Mouse (Mus musculus): Measurements from ENCODE around the gene Tcf7l1. TPM values are rescaled to one million over a fixed set of nuclear protein-coding genes. Genes with fewer than 3 reads are reported as not detected.
"Not testable (repeated sequence)": the region's sequence is repeated elsewhere in the genome, so short reads cannot be mapped to it uniquely, and the experiment has no call there.

The Tcf7l1 gene
- 2.4 and 4.0 TPM in 2 replicates for total RNA-seq (2014; rRNA removed)
- polyA plus RNA-seq (2015; fragmentation: Nextera tagmentation; extraction: Ambion mirVana), result 8.2 and 9.1 TPM in 2 replicates

GRCm38 (mm10) chr6:72788892-72789699 lies at the start of gene Tcf7l1:
TSS of gene Tcf7l1 (minus strand) at chr6:72789254.
- Histone ChIP-seq H3K9ac (replicated peaks; ENCODE audit: low read length) (peak within 1 kb of the TSS; percentile 60), H3K9me3 (ENCODE audit: low read length) (no peaks in the 10 kb centered on the region), H3K4me3 (ENCODE audit: low read length) (peak within 1 kb of the TSS; percentile 64), H3K27me3 (ENCODE audit: insufficient read depth, low read length) (no peaks in the 10 kb centered on the region), H3K36me3 (ENCODE audit: insufficient read depth, low read length) (no peaks in the 10 kb centered on the region), H3K4me2 (ENCODE audit: low read depth, low read length) (peak within 1 kb of the TSS; percentile 96), H3K27ac (peak within 1 kb of the TSS; percentile 76), H3K4me1 (ENCODE audit: insufficient read depth, low read length) (no peaks in the 10 kb centered on the region)
- ATAC-seq, result peak; percentile 90
- under 1% methylated on average over 75 of the region's 80 CpGs for WGBS
- peak; percentile 98 for TF ChIP-seq CTCF (IDR thresholded peaks at IDR 0.05; ENCODE audit: low read depth)
- peak; percentile 93 for DNase-seq (ENCODE audit: low spot score)

GRCm38 (mm10) chr6:72837756-72838155 lies 48.7 kb upstream of the Tcf7l1 start:
- DNase-seq (ENCODE audit: low spot score) (no peak), ATAC-seq (no peak)
- H3K27ac ChIP-seq, result no peak overlapping the region
- H3K27me3 ChIP-seq (ENCODE audit: insufficient read depth, low read length), result no peaks in the 10 kb centered on the region
- H3K36me3 ChIP-seq (ENCODE audit: insufficient read depth, low read length), result peaks cover 6% of the 10 kb centered on the region; the same call in 1 of the 2 replicates
- no peak overlapping the region for H3K4me3 ChIP-seq (ENCODE audit: low read length)
- TF ChIP-seq CTCF (IDR thresholded peaks at IDR 0.05; ENCODE audit: low read depth), result no peak
- WGBS, result 86% methylated on average over 4 of the region's 4 CpGs
- no peaks in the 10 kb centered on the region for H3K4me1 ChIP-seq (ENCODE audit: insufficient read depth, low read length)
- H3K9ac ChIP-seq (replicated peaks; ENCODE audit: low read length), result no peak overlapping the region
- no peak overlapping the region for H3K4me2 ChIP-seq (ENCODE audit: low read depth, low read length)
- no peaks in the 10 kb centered on the region for H3K9me3 ChIP-seq (ENCODE audit: low read length)

GRCm38 (mm10) chr6:72834518-72834917 lies 45.5 kb upstream of the Tcf7l1 start:
- Histone ChIP-seq H3K27me3 (ENCODE audit: insufficient read depth, low read length) (no peaks in the 10 kb centered on the region), H3K27ac (no peak overlapping the region), H3K9me3 (ENCODE audit: low read length) (no peaks in the 10 kb centered on the region), H3K4me3 (ENCODE audit: low read length) (no peak overlapping the region), H3K4me1 (ENCODE audit: insufficient read depth, low read length) (no peaks in the 10 kb centered on the region), H3K36me3 (ENCODE audit: insufficient read depth, low read length) (no peaks in the 10 kb centered on the region), H3K4me2 (ENCODE audit: low read depth, low read length) (no peak overlapping the region), H3K9ac (replicated peaks; ENCODE audit: low read length) (no peak overlapping the region)
- ATAC-seq (no peak), DNase-seq (ENCODE audit: low spot score) (no peak)
- no peak for TF ChIP-seq CTCF (IDR thresholded peaks at IDR 0.05; ENCODE audit: low read depth)
- WGBS, result 50% methylated on average over 4 of the region's 4 CpGs

- Histone ChIP-seq H3K27ac (no peak overlapping the region), H3K4me2 (ENCODE audit: low read depth, low read length) (no peak overlapping the region), H3K4me1 (ENCODE audit: insufficient read depth, low read length) (no peaks in the 10 kb centered on the region), H3K9ac (replicated peaks; ENCODE audit: low read length) (no peak overlapping the region), H3K4me3 (ENCODE audit: low read length) (no peak overlapping the region), H3K36me3 (ENCODE audit: insufficient read depth, low read length) (no peaks in the 10 kb centered on the region), H3K27me3 (ENCODE audit: insufficient read depth, low read length) (no peaks in the 10 kb centered on the region), H3K9me3 (ENCODE audit: low read length) (no peaks in the 10 kb centered on the region)
- TF ChIP-seq CTCF (IDR thresholded peaks at IDR 0.05; ENCODE audit: low read depth), result no peak
- ATAC-seq, result no peak
- DNase-seq (ENCODE audit: low spot score), result no peak
- WGBS, result 51% methylated on average over 3 of the region's 3 CpGs
Observed at GRCm38 (mm10) chr6:72831858-72832257, 42.8 kb upstream of the Tcf7l1 start.

- H3K4me2 ChIP-seq (ENCODE audit: low read depth, low read length), result no peak overlapping the region
- H3K4me3 ChIP-seq (ENCODE audit: low read length), result no peak overlapping the region
- no peaks in the 10 kb centered on the region for H3K4me1 ChIP-seq (ENCODE audit: insufficient read depth, low read length)
- DNase-seq (ENCODE audit: low spot score) (peak; percentile 80), ATAC-seq (peak; percentile 41; the same call in 1 of the 2 replicates)
- H3K36me3 ChIP-seq (ENCODE audit: insufficient read depth, low read length), result no peaks in the 10 kb centered on the region
- H3K9me3 ChIP-seq (ENCODE audit: low read length), result no peaks in the 10 kb centered on the region
- no peak overlapping the region for H3K27ac ChIP-seq
- 29% methylated on average over 3 of the region's 3 CpGs for WGBS
- no peak overlapping the region for H3K9ac ChIP-seq (replicated peaks; ENCODE audit: low read length)
- TF ChIP-seq CTCF (IDR thresholded peaks at IDR 0.05; ENCODE audit: low read depth), result peak; percentile 86
- H3K27me3 ChIP-seq (ENCODE audit: insufficient read depth, low read length), result no peaks in the 10 kb centered on the region
Observed at GRCm38 (mm10) chr6:72831276-72831675, 42.2 kb upstream of the Tcf7l1 start.

GRCm38 (mm10) chr6:72828857-72829256 lies 39.8 kb upstream of the Tcf7l1 start:
- Histone ChIP-seq H3K4me2 (ENCODE audit: low read depth, low read length) (no peak overlapping the region), H3K4me1 (ENCODE audit: insufficient read depth, low read length) (0 out of 2 replicates have a peak, but pooled peaks cover 11% of the 10 kb centered on the region), H3K9ac (replicated peaks; ENCODE audit: low read length) (no peak overlapping the region), H3K27me3 (ENCODE audit: insufficient read depth, low read length) (no peaks in the 10 kb centered on the region), H3K4me3 (ENCODE audit: low read length) (no peak overlapping the region), H3K9me3 (ENCODE audit: low read length) (no peaks in the 10 kb centered on the region), H3K27ac (no peak overlapping the region), H3K36me3 (ENCODE audit: insufficient read depth, low read length) (no peaks in the 10 kb centered on the region)
- peak; percentile 52 for TF ChIP-seq CTCF (IDR thresholded peaks at IDR 0.05; ENCODE audit: low read depth)
- DNase-seq (ENCODE audit: low spot score) (no peak), ATAC-seq (no peak)
- 76% methylated on average over 3 of the region's 3 CpGs for WGBS

GRCm38 (mm10) chr6:72828037-72828436 lies 39.0 kb upstream of the Tcf7l1 start:
- H3K4me1 ChIP-seq (ENCODE audit: insufficient read depth, low read length), result 0 out of 2 replicates have a peak, but pooled peaks cover 11% of the 10 kb centered on the region
- not testable (repeated sequence) for H3K4me3 ChIP-seq (ENCODE audit: low read length); ATAC-seq; H3K36me3 ChIP-seq (ENCODE audit: insufficient read depth, low read length); DNase-seq (ENCODE audit: low spot score); H3K27ac ChIP-seq; H3K9ac ChIP-seq (replicated peaks; ENCODE audit: low read length); H3K9me3 ChIP-seq (ENCODE audit: low read length); H3K4me2 ChIP-seq (ENCODE audit: low read depth, low read length); H3K27me3 ChIP-seq (ENCODE audit: insufficient read depth, low read length)
- 9% methylated on average over 9 of the region's 9 CpGs for WGBS
